Mouse (Mus musculus) hindbrain, embryonic 15.5 days (tissue): ENCODE results near the gene Me3. TPM values are rescaled to one million over a fixed set of nuclear protein-coding genes. Genes with fewer than 3 reads are reported as not detected.
A peak's percentile ranks its signal among the peaks of the same experiment; 100 is the strongest.

Experiments
- ATAC-seq: fragments of 200-750 bp; cut with Nextera tagmentation; 2 replicates; pipeline ENCODE4 v1.8.0; 2017; ENCODE audit warnings: low read depth, moderate number of reproducible peaks, moderate TSS enrichment; ENCODE audit not compliant: low FRiP score
- H3K27ac ChIP-seq: fragments of 300-500 bp; sonication (generic); replicated peaks from 2 replicates; pipeline ENCODE4 v1.5.1; 2015; ENCODE audit warnings: mild to moderate bottlenecking, inconsistent platforms
- H3K27me3 ChIP-seq: fragments of 300-500 bp; sonication (generic); 2 replicates; pipeline ENCODE4 v1.6.1; 2015; ENCODE audit warnings: control low read depth, inconsistent platforms
- H3K36me3 ChIP-seq: fragments of 300-500 bp; sonication (generic); 2 replicates; pipeline ENCODE4 v1.6.1; 2015; ENCODE audit warnings: control low read depth, inconsistent platforms
- H3K4me1 ChIP-seq: fragments of 300-500 bp; sonication (generic); replicated peaks from 2 replicates; pipeline ENCODE4 v1.6.1; 2015; ENCODE audit warnings: control low read depth, inconsistent platforms
- H3K4me2 ChIP-seq: fragments of 300-500 bp; sonication (generic); 2 replicates; pipeline ENCODE4 v1.6.1; 2015; ENCODE audit warnings: moderate library complexity, mild to moderate bottlenecking, inconsistent platforms
- H3K4me3 ChIP-seq: fragments of 300-500 bp; sonication (generic); 2 replicates; pipeline ENCODE4 v1.5.1; 2015; ENCODE audit warnings: mild to moderate bottlenecking, inconsistent platforms
- H3K9ac ChIP-seq: fragments of 300-500 bp; sonication (generic); 2 replicates; pipeline ENCODE4 v1.6.1; 2015; ENCODE audit warnings: inconsistent platforms
- H3K9me3 ChIP-seq: fragments of 300-500 bp; sonication (generic); 2 replicates; pipeline ENCODE4 v1.6.1; 2016; ENCODE audit warnings: control low read depth, inconsistent platforms
- WGBS: fragments of 180-500 bp; shearing (Covaris S2); methylation state at CpG from one replicate; pipeline ENCODE4 v1.1.7; 2015; 5-methylcytosine and 5-hydroxymethylcytosine counted together
- polyA plus RNA-seq: library from polyadenylated mRNA; unstranded; fragments of >200 nt; fragmentation: Nextera tagmentation; extraction: Ambion mirVana; gene quantifications from 2 replicates; pipeline ENCODE4 v1.2.1, GENCODE M21; 2015

Me3 gene
- polyA plus RNA-seq, 1 experiment from 2014 or later: 14.8 TPM

DNA sequence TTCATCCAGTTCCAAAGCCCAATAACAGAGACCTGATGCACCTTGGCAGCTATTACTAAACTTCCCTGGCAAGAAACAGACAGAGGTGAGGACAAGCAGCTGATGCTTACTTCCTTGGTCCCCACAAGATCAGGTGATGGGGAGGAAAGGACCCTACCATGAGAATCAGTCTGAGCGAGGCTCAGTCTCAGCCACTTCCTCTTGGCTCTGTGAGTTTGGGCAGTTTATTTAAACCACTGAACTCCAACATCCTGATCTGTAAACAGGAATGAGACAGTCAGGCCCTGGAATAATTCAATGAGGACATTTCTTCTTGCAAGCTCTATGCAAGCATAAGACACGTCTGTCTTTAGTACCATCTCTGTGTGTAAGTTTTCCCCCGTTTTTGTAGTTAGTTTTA is 170.3 kb downstream of the Me3 start:
- Histone ChIP-seq H3K9me3 (no peaks in the 10 kb centered on the region), H3K4me1 (no peaks in the 10 kb centered on the region; the same call in 1 of the 2 replicates), H3K9ac (no peak overlapping the region), H3K27ac (no peak overlapping the region), H3K27me3 (no peaks in the 10 kb centered on the region), H3K4me3 (no peak overlapping the region), H3K4me2 (no peak overlapping the region), H3K36me3 (no peaks in the 10 kb centered on the region)
- no peak for ATAC-seq
- 78% methylated on average over 3 of the region's 3 CpGs for WGBS

DNA sequence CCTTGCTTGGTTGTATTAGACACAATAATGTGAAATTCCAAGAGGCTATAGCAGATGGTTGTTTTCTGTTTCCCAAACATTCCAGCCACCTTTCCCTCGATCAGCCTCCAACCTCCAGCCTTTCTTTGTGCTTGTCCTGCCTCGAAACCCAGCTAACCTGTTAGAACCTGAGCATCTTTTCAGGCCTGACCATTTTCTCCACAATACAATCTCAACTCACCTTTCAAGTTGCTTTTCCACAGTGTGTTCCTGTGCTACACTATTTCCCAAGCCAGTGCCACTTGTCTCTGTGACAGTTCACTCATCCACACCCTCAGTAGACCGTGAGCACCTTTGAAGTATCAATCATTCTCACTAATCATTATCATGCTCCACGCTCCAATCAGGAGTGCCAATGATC is 171.8 kb downstream of the Me3 start:
- Histone ChIP-seq H3K36me3 (no peaks in the 10 kb centered on the region), H3K27ac (no peak overlapping the region), H3K4me3 (no peak overlapping the region), H3K27me3 (no peaks in the 10 kb centered on the region), H3K9ac (no peak overlapping the region), H3K4me1 (no peaks in the 10 kb centered on the region), H3K4me2 (no peak overlapping the region), H3K9me3 (no peaks in the 10 kb centered on the region)
- WGBS: 89% methylated on average over 4 of the region's 4 CpGs
- no peak for ATAC-seq

DNA sequence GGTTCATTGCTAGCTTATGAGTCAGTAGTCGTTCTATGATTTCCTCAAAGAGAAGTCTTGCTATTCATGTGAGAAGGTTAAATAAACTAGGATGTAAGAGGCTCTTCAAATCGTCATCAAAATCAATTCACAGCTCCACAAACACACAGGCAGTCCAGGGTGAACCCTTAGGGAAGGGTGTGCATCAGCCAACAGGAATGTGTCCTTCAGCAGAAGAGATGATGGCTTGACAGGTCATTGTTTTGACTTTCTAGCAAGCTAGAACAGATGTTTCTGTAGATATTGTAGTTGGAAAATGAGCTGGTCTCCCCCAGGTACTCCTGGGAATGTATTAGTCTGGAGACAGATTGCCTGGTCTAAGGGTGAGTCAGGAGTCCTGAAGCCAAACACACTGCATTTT is 177.2 kb downstream of the Me3 start:
- WGBS: 83% methylated on average over 2 of the region's 2 CpGs
- Histone ChIP-seq H3K4me2 (no peak overlapping the region), H3K9me3 (no peaks in the 10 kb centered on the region), H3K36me3 (no peaks in the 10 kb centered on the region), H3K4me1 (no peaks in the 10 kb centered on the region), H3K27me3 (no peaks in the 10 kb centered on the region), H3K4me3 (no peak overlapping the region), H3K27ac (no peak overlapping the region), H3K9ac (no peak overlapping the region)
- no peak for ATAC-seq

DNA sequence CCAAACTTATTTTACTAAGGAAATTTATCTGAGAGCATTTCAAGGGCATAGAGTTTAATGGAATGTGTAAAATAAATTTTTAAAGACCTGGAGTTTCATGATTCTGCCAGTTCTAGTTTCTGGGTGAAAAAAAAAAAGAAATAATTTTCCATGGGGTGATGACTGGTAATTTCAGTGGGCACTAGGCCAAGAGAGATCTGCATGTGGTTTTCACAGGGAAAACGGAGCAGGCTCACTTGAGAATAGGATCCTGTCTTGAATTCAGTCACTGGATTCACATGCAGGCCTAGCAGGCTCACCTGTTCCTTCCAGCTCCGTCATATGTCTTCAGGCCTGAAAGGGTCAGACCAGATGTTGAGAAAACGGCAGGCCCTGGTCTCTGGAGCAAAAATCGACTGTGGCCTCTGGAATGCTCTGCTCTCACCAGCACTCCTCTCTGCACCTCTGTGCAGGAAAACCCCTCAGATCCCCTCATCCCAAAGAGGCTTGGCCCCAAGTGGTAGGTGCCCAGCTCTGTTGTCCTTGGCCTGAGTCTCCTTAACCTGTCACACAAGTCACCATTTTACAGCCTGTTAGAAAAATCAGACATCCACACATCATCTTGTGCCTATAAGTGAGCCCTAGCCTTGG is 196.4 kb downstream of the Me3 start:
- H3K9me3 ChIP-seq: no peaks in the 10 kb centered on the region
- no peaks in the 10 kb centered on the region for H3K4me1 ChIP-seq
- no peaks in the 10 kb centered on the region for H3K36me3 ChIP-seq
- ATAC-seq: no peak
- H3K27ac ChIP-seq: no peak overlapping the region
- H3K4me2 ChIP-seq: no peak overlapping the region
- no peak overlapping the region for H3K4me3 ChIP-seq
- 64% methylated on average over 4 of the region's 4 CpGs for WGBS
- H3K27me3 ChIP-seq: no peaks in the 10 kb centered on the region
- H3K9ac ChIP-seq: no peak overlapping the region

DNA sequence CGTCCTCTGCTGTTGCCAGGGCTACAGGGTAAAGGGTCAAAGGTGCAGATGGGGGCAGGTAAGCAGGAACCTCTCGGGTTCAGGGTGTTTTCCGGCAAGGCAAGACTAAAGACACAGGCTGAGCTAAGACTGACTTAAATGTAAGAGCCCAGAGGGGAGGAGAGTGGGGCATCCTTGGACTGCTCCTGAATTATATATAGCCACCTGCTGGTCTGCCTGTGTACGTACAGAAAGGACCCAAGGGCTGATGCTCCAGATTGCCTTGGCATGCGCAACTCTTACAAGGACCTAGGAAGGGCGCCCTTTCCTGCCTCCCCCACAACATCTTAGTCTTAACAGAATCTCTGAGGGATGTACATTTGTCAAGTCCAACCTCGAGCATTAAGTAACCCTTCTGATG is 197.0 kb downstream of the Me3 start:
- no peak overlapping the region for H3K4me2 ChIP-seq
- H3K27ac ChIP-seq: no peak overlapping the region
- H3K4me3 ChIP-seq: no peak overlapping the region
- no peaks in the 10 kb centered on the region for H3K36me3 ChIP-seq
- H3K27me3 ChIP-seq: no peaks in the 10 kb centered on the region
- H3K9ac ChIP-seq: no peak overlapping the region
- no peaks in the 10 kb centered on the region for H3K9me3 ChIP-seq
- H3K4me1 ChIP-seq: no peaks in the 10 kb centered on the region
- ATAC-seq: no peak
- 65% methylated on average over 7 of the region's 7 CpGs for WGBS

DNA sequence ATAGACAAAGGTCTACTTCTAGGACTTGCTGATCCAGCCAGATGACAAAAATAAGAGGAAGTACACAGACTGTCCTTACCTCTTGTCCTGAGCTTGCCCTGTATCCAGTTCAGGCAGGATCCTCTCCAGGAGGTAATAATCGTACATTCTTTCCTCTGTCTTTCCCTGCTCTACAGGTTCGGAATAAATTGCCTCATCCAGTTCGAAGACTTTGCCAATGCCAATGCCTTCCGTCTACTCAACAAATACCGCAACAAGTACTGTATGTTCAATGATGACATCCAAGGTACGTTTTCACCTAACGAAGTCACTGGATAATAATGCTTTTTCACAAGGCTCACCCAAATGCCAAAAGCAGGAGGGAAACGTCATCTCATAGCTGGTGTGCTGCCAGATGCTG is 201.3 kb downstream of the Me3 start:
- Histone ChIP-seq H3K9ac (no peak overlapping the region), H3K4me3 (no peak overlapping the region), H3K27ac (no peak overlapping the region), H3K27me3 (no peaks in the 10 kb centered on the region), H3K4me2 (no peak overlapping the region), H3K36me3 (no peaks in the 10 kb centered on the region), H3K9me3 (no peaks in the 10 kb centered on the region), H3K4me1 (no peaks in the 10 kb centered on the region)
- 93% methylated on average over 8 of the region's 8 CpGs for WGBS
- no peak for ATAC-seq

DNA sequence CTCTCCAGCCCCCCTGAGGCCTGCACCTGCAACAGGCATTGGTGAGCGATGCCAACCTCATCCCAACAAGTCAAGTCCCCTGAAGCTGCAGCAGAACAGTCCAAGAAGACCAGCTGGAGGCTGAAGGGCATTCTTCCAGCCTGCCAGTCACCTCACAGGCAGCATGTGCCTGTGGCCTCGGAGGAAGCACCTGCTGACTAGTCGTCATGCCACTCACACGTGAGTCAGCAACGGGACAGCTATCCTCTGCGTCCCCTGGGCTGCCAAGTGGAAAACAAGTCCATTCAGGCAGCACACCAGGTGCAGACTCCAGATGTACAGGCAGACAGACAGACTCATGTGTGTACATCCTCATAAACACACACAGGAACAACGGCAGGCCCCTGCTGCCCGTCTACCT is 203.4 kb downstream of the Me3 start:
- Histone ChIP-seq H3K9me3 (no peaks in the 10 kb centered on the region), H3K9ac (no peak overlapping the region), H3K4me2 (no peak overlapping the region), H3K4me1 (no peaks in the 10 kb centered on the region), H3K36me3 (no peaks in the 10 kb centered on the region), H3K27me3 (no peaks in the 10 kb centered on the region), H3K4me3 (no peak overlapping the region), H3K27ac (no peak overlapping the region)
- 0 out of 2 replicates have a peak, but pooled peaks have one; percentile 27 for ATAC-seq
- 56% methylated on average over 8 of the region's 8 CpGs for WGBS

DNA sequence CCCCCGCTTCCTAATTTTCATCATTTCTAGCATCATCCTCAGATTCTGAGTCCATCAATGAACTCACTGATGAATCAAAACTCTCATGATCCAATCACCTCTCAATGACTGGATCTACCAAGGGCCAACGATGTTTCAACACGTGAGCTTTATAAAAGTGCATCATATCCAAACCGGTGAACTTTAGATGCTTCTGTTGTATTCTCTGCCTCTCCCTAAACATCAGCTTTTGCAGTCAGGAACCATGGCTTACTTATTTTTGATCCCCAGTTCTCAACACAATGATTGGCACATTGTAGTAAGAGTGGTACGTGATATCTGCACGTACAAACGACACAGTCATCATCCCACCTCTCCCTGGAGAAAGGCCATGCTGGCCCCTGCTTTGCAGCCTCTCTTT is 204.5 kb downstream of the Me3 start:
- 92% methylated on average over 7 of the region's 7 CpGs for WGBS
- no peak for ATAC-seq

DNA sequence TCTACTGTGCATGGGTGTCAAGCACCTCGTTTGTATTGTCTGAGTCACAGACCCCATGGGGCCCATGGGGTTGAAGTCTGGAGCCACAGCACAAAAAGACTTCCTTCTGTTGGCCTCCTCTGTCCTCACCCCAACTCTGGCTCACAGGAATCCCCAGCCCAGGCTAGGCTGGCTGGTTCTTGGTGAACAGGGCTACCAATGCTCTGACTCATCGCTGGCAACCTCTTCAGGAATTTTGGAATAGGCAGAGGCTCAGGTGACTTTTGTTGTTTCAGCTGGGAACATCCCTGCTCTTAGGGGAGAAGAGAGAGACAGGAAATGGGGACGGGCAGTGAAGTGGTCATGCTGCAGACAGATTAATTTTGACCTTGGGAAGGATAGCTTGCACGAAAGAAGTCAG is 205.6 kb downstream of the Me3 start:
- no peaks in the 10 kb centered on the region for H3K9me3 ChIP-seq
- 70% methylated on average over 4 of the region's 4 CpGs for WGBS

More for the DNA sequence above, 204.5 kb downstream of the Me3 start:
- Histone ChIP-seq H3K4me3 (no peak overlapping the region), H3K27ac (no peak overlapping the region), H3K27me3 (no peaks in the 10 kb centered on the region), H3K4me1 (no peaks in the 10 kb centered on the region), H3K4me2 (no peak overlapping the region), H3K36me3 (no peaks in the 10 kb centered on the region), H3K9ac (no peak overlapping the region), H3K9me3 (no peaks in the 10 kb centered on the region)

DNA sequence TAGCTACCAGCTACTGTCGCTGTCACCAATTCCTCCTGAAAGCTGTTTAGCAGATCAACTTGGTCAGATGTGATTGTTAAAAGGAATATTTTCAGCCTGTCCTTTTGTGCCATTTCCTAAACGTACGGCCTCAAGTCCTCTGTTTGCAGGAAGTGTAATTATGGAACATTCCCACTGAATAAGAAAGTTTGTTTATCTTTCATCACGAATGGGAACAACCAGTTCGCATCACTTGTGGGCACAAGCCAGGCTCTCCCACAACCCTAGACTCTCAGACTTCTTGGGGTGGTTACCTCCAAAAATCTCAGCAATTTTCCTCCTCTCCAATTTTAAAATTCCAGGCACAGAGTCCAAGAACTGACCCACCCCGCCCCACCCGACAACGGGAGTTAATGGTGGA is 207.5 kb downstream of the Me3 start:
- H3K4me3 ChIP-seq: no peak overlapping the region
- no peak overlapping the region for H3K4me2 ChIP-seq
- H3K9ac ChIP-seq: no peak overlapping the region
- H3K9me3 ChIP-seq: no peaks in the 10 kb centered on the region
- H3K27ac ChIP-seq: no peak overlapping the region
- H3K36me3 ChIP-seq: no peaks in the 10 kb centered on the region
- no peak for ATAC-seq
- no peaks in the 10 kb centered on the region for H3K4me1 ChIP-seq
- 87% methylated on average over 8 of the region's 8 CpGs for whole genome bisulfite sequencing
- no peaks in the 10 kb centered on the region for H3K27me3 ChIP-seq

More for the DNA sequence above, 205.6 kb downstream of the Me3 start:
- no peak for ATAC-seq
- H3K36me3 ChIP-seq: no peaks in the 10 kb centered on the region
- H3K4me3 ChIP-seq: no peak overlapping the region
- H3K4me1 ChIP-seq: no peaks in the 10 kb centered on the region
- no peak overlapping the region for H3K27ac ChIP-seq
- H3K9ac ChIP-seq: no peak overlapping the region
- no peak overlapping the region for H3K4me2 ChIP-seq
- H3K27me3 ChIP-seq: no peaks in the 10 kb centered on the region

DNA sequence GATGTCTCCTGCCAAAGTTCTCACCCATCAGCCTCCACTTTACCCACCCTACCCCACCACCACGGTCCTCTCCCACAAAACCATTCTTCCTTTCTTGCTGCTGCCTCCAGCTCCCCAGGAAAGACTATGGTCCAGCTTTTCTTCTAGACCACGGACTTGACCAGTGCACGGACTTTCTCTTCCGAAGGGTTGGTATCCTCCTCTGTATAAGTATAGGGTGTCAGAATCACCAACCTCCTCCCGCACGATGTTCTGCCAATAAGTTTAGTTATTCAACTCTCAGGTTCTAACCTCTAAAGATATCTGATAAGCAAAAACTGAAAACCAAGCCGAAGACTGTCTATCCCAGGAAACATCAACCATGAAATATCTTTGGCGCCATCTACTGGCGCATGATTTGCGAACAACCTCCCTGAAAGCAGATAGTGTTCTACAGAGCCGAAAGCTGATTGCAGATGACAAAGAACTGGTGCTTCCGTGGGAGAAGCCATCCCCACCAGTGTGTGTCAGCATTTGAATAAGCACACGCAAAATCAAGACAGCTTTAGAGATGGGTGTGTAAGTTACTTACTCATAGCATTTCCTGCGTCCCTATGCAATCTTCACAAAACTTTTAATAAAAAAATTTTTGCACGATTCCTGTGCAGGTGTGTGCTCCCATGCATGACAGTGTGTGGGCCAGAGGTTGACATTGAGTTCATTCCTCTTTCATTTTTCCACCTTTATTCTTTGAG is 209.6 kb downstream of the Me3 start:
- WGBS: 35% methylated on average over 15 of the region's 15 CpGs

DNA sequence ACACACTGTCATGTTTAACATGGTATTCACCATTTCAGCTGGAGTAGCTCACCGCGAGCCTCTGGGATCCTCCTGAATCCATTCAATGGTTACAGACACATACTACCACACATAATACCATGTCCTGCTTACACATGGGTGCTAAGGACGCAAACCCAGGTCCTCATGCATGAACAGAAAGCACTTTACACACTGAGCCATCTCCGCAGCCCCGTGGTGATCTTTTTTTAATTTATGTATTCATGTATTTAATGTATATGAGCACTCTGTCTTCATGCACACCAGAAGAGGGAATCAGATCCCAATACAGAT is 210.2 kb downstream of the Me3 start:
- no peak overlapping the region for H3K4me2 ChIP-seq
- no peaks in the 10 kb centered on the region for H3K4me1 ChIP-seq
- H3K4me3 ChIP-seq: no peak overlapping the region
- H3K9ac ChIP-seq: no peak overlapping the region
- no peaks in the 10 kb centered on the region for H3K27me3 ChIP-seq
- ATAC-seq: peak; percentile 32; the same call in 1 of the 2 replicates
- H3K9me3 ChIP-seq: no peaks in the 10 kb centered on the region
- WGBS: 91% methylated on average over 5 of the region's 5 CpGs
- H3K36me3 ChIP-seq: no peaks in the 10 kb centered on the region
- no peak overlapping the region for H3K27ac ChIP-seq

More for the DNA sequence above, 209.6 kb downstream of the Me3 start:
- H3K4me1 ChIP-seq: no peaks in the 10 kb centered on the region
- no peaks in the 10 kb centered on the region for H3K9me3 ChIP-seq
- H3K4me2 ChIP-seq: no peak overlapping the region
- no peaks in the 10 kb centered on the region for H3K36me3 ChIP-seq
- ATAC-seq: peak; percentile 87
- H3K27me3 ChIP-seq: no peaks in the 10 kb centered on the region
- no peak overlapping the region for H3K27ac ChIP-seq
- no peak overlapping the region for H3K9ac ChIP-seq
- H3K4me3 ChIP-seq: no peak overlapping the region

DNA sequence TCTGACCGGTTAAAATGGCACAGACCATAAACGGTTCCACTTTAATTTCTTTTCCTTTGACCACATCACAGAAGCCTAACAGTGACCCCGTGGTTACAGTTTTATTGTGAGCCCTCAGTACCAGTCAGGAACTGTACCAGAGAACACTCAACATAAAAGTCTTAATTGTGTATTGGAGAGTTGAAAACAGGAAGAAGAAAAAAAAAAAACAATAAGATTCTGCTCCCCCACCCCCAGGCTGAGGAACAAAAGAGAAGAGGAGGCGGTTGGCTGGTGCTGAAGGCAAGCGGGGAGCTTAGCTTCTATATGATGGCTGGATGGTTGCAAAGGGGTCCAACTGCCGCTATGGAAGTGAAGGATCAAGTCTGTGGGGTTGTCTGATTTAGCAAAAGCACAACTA is 210.9 kb downstream of the Me3 start:
- no peak overlapping the region for H3K27ac ChIP-seq
- no peak overlapping the region for H3K4me3 ChIP-seq
- H3K4me1 ChIP-seq: no peaks in the 10 kb centered on the region
- H3K27me3 ChIP-seq: no peaks in the 10 kb centered on the region
- H3K9me3 ChIP-seq: no peaks in the 10 kb centered on the region
- H3K36me3 ChIP-seq: no peaks in the 10 kb centered on the region
- no peak for ATAC-seq
- WGBS: 54% methylated on average over 6 of the region's 6 CpGs
- no peak overlapping the region for H3K4me2 ChIP-seq
- H3K9ac ChIP-seq: no peak overlapping the region
